Mouse (Mus musculus) left cerebral cortex, postnatal 36 days (tissue): ENCODE results near the gene Olfr575. TPM values are rescaled to one million over a fixed set of nuclear protein-coding genes. Genes with fewer than 3 reads are reported as not detected.

ENCODE experiments used
- DNase-seq, 2 experiments: peaks; one replicate each; pipeline ENCODE4 v3.0.0; 2021 to 2022; ENCODE audit warnings: low spot score in 2 of 2, mixed read lengths in 1 of 2
- intact Hi-C: fragments of 180-260 bp; cut with DNase I; formaldehyde crosslinking; loops from one replicate; pipeline ENCODE4 v1.15.1; 2025
- total RNA-seq, 2 experiments: library from RNA; stranded (reverse); gene quantifications; 2 replicates each; pipeline ENCODE4 v1.2.3; 2021

Gene Olfr575
- total RNA-seq = not detected

DNA sequence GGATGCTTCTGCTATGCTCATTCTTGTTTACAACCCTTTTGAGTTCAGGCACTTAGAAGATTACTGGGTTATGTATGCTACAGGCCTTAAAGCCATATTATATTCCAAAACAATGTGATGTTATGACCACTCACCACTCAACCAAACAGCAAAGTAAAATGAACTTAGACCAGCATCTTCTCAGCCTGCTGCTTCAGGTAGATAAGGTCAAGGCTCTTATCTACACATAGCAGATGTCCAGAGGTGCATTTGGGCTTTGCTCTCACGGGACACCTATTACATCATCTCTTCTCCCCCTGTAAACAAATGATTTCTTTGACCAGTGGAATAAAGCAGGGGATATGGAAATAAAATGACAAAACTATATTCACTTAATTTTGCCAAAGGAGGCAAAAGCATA, at the start of gene Olfr575:
Gene Olfr575 (minus strand): TSS at position 183 of the 400 bp plus-strand sequence.
- intact Hi-C loops = no loop called here
- DNase-seq = no peak

GRCm38 (mm10) chr7:102989224-102989623, 30.6 kb upstream of the Olfr575 start, which contains the start of gene Olfr578:
Gene Olfr578, minus strand, starts transcription at chr7:102989324.
- intact Hi-C loops = no loop called here
- no peak for DNase-seq

DNA sequence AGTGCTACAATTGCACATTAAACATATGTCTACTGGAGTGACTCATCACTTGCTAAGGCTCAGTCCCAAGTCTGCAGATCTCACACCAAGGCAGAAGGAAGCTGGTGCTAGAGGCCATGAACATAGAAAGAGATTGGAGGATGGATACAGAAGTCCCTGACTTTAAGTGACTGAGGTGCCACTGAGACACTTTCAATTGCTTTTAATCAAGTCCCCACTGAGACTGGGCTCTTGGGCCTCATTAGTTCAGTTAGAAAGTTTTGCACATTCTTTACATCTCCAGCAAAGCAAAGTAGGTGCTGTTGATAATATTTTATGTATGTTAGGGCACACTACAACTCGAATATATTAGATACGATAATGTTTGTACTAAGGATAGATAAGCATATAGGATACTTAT, 17.3 kb upstream of the Olfr575 start, which contains the start of gene Olfr577:
Gene Olfr577 (minus strand): TSS at position 101 of the 400 bp plus-strand sequence.
- intact Hi-C loops = no loop called here
- DNase-seq = no peak

DNA sequence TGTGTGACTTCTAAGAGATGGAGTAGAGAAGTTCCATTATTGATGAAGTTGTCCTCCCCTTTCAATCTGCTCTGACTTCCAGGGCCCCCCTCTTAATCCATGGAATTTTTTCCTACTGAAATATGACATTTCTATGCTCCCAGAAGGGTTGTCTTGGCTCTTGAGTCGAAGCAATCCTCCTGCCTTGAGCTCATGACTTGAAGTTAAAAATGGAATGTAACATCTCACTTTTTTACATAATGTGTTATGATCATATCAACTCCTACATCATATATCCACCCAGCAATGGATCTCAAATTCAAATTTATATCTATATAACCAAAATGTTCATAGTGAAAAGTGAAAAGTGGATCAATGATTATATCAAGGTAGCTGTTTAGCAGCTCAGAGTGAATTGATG, 15.8 kb upstream of the Olfr575 start:
- DNase-seq = no peak
- intact Hi-C loops = no loop called here

GRCm38 (mm10) chr7:102962360-102962759, 3.8 kb upstream of the Olfr575 start, which contains the start of gene Olfr576:
Gene Olfr576, plus strand, starts transcription at chr7:102962660.
- intact Hi-C loops = no loop called here
- DNase-seq = no peak

GRCm38 (mm10) chr7:102958137-102958536, 438 bp downstream of the Olfr575 start:
- no peak for DNase-seq
- intact Hi-C loops = no loop called here

DNA sequence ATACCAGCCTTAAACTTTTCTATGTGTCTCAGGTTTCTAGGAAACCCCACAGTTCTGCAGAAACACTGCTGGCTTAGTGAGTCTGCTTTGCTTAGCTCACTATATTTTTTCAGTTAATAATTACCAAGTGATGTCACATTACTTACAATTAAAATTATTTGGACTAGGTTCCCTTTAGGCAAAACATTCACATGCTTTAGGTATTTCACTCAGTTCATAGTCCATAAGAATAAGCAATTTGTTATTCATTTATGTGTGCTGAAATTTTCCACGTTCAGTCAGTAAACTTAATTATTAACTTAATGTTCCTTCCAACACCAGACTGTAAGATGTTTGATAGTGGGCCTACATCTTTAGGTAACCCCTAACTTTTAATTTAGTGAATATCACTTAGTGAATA, 7.8 kb downstream of the Olfr575 start:
- intact Hi-C loops = no loop called here
- DNase-seq = no peak

DNA sequence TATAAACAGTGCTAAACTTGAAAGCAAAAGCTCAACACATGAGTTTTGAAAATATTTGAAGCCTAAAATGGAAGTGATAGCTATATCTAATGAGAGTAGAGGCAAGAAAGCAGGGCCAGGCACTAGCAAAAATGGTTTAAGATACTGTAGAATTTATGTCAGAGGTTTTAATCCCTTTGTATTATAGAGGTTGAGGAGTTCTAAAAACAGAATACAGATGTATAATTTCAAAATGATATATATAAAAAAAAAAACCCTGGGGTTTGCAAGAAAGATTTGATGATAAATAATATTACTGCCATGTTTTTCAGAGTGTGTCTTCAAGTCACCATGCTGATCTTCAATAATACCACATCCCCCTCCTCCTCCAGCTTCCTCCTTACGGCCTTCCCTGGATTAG, 10.4 kb downstream of the Olfr575 start, which contains the start of gene Olfr574:
Gene Olfr574 (plus strand): TSS at position 301 of the 400 bp plus-strand sequence.
- intact Hi-C loops = no loop called here
- DNase-seq = no peak

DNA sequence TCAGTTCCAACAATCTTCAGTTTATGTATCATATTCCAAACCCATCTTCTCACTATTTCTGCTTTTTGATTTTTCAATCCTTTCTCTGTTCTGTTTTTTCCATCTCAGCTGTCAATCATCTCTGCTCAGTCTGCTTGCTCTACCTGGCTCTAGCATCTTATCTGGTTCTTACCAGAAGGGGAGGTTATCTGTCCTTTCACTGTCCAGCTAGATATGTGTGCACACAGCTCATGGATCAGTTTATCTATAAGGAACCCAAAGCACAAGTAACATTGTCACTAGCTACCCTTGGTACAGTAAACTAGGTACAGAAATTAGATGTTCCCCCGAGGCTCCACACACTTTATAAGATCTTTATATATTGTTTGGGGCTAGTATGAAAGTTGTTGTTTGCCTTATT, 15.2 kb downstream of the Olfr575 start:
- DNase-seq = no peak
- intact Hi-C loops = no loop called here

DNA sequence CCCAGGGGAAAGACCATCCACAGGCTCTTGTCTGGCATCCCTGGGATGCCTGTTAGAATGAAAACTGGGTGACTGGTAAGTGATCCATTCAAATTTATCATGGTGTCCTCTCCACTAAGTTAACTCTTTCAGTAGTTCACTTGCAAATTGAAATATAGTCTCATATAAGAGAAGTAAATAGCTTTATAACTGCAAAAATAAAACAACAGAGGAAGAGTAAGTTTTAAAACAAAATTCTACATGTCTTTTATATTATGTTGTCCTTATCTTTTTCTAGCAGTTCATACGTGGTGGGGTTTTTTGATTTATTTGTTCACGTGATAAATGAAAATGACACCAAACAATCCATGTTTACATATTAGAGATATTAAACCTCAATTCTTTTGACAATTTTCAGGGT, 16.1 kb downstream of the Olfr575 start, which contains the start of gene Olfr573-ps1:
Gene Olfr573-ps1 (minus strand): TSS at position 101 of the 400 bp plus-strand sequence.
- no peak for DNase-seq
- intact Hi-C loops = no loop called here

- intact Hi-C loops = no loop called here
- no peak for DNase-seq
Observed at GRCm38 (mm10) chr7:102927105-102927504, 31.5 kb downstream of the Olfr575 start.

- intact Hi-C loops = no loop called here
Observed at GRCm38 (mm10) chr7:102924109-102924508, 34.5 kb downstream of the Olfr575 start, which contains the start of gene Olfr572. Gene Olfr572, plus strand, starts transcription at chr7:102924409.

DNA sequence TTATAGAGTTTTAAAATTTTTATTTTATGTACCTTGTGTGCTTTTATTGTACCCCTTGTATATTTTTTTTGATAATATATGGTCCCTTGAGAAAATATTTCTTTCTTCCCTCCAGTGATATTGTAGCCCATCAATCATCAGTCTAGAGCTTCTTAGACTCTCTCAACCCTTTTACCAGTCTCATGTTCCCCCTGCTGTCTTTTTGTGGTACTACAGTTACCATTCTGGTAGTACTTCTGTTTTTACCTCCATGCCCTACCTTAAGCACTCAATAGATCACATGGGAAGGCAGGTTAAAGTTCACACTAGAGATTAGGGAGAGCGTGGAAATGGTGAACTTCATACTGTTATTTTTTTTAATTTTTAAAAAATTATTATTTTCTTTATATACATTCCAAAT, 38.9 kb downstream of the Olfr575 start:
- intact Hi-C loops = loop anchor here (2.0 to 10.0 kb wide), 3 partner anchors 225 to 407 kb away; partner anchors contain the start of genes Olfr556 and Olfr557
- DNase-seq = no peak

More at GRCm38 (mm10) chr7:102924109-102924508, 34.5 kb downstream of the Olfr575 start, which contains the start of gene Olfr572:
- no peak for DNase-seq

- DNase-seq = no peak
- intact Hi-C loops = loop anchor here (10.0 kb wide), 1 partner anchor 252 kb away; the partner anchor contains the start of gene Olfr556
Observed at GRCm38 (mm10) chr7:102917032-102917875, 41.3 kb downstream of the Olfr575 start, which contains the start of gene Olfr571. Gene Olfr571, minus strand, starts transcription at chr7:102917536.

GRCm38 (mm10) chr7:102916405-102916804, 42.2 kb downstream of the Olfr575 start:
- DNase-seq = no peak
- intact Hi-C loops = loop anchor here (10.0 kb wide), 1 partner anchor 252 kb away; the partner anchor contains the start of gene Olfr556

GRCm38 (mm10) chr7:102915261-102915660, 43.3 kb downstream of the Olfr575 start:
- intact Hi-C loops = loop anchor here (10.0 kb wide), 1 partner anchor 250 kb away; the partner anchor contains the start of gene Olfr556
- DNase-seq = no peak

Other genes with a start within 250 kb of the Olfr575 start
- gene Olfr33, start 239.7 kb downstream of the Olfr575 start, total RNA-seq = not detected
- gene Olfr559, start 231.3 kb downstream of the Olfr575 start, total RNA-seq = not detected
- gene Olfr560, start 199.4 kb downstream of the Olfr575 start, total RNA-seq = under 1 TPM; 0.27 to 0.54 TPM
- under 1 TPM; 0.72 to 0.77 TPM for gene Olfr78, start 199.3 kb downstream of the Olfr575 start, total RNA-seq
- not detected for gene Olfr561, start 187.6 kb downstream of the Olfr575 start, total RNA-seq
- not detected for gene Olfr564, start 155.3 kb downstream of the Olfr575 start, total RNA-seq
- not detected for gene Olfr566, start 100.0 kb downstream of the Olfr575 start, total RNA-seq
- gene Olfr568, start 81.7 kb downstream of the Olfr575 start, total RNA-seq = not detected
- gene Olfr569, start 67.9 kb downstream of the Olfr575 start, total RNA-seq = not detected
- gene Olfr570, start 64.2 kb downstream of the Olfr575 start, total RNA-seq = not detected
- not detected for gene Olfr571, start 41.2 kb downstream of the Olfr575 start, total RNA-seq
- gene Olfr572, start 34.4 kb downstream of the Olfr575 start, total RNA-seq = not detected
- not detected for gene Olfr573-ps1, start 16.2 kb downstream of the Olfr575 start, total RNA-seq
- gene Olfr574, start 10.3 kb downstream of the Olfr575 start, total RNA-seq = not detected
- not detected for gene Olfr576, start 3.9 kb upstream of the Olfr575 start, total RNA-seq
- gene Olfr577, start 17.2 kb upstream of the Olfr575 start, total RNA-seq = not detected
- not detected for gene Olfr578, start 30.5 kb upstream of the Olfr575 start, total RNA-seq
- gene Olfr582, start 79.2 kb upstream of the Olfr575 start, total RNA-seq = not detected
- not detected for gene Olfr583, start 92.5 kb upstream of the Olfr575 start, total RNA-seq
- not detected for gene Olfr584, start 123.1 kb upstream of the Olfr575 start, total RNA-seq
- gene Olfr585, start 138.9 kb upstream of the Olfr575 start, total RNA-seq = not detected
- gene Olfr586, start 166.9 kb upstream of the Olfr575 start, total RNA-seq = not detected
- gene Olfr588-ps1, start 182.1 kb upstream of the Olfr575 start, total RNA-seq = not detected
- gene Olfr589, start 197.6 kb upstream of the Olfr575 start, total RNA-seq = not detected
- gene Olfr591, start 219.6 kb upstream of the Olfr575 start, total RNA-seq = not detected
- not detected for gene Olfr592, start 226.0 kb upstream of the Olfr575 start, total RNA-seq